Mouse (Mus musculus) ES-E14 (cell line): ENCODE results near the gene Mansc1. TPM values are rescaled to one million over a fixed set of nuclear protein-coding genes. Genes with fewer than 3 reads are reported as not detected.
A peak's percentile ranks its signal among the peaks of the same experiment; 100 is the strongest.

ENCODE experiments used
- DNase-seq: peaks from one replicate; pipeline ENCODE4 v3.0.0-alpha.2; 2013; ENCODE audit warnings: low read depth, low spot score
- H3K27ac ChIP-seq: 2 replicates; pipeline ENCODE4 v1.5.1; 2012; ENCODE audit warnings: low read depth, mild to moderate bottlenecking, low read length, moderate library complexity, mixed read lengths; ENCODE audit not compliant: poor library complexity, insufficient read depth, severe bottlenecking
- H3K36me3 ChIP-seq: 2 replicates; pipeline ENCODE4 v1.6.1; 2012; ENCODE audit warnings: mild to moderate bottlenecking, low read length, moderate library complexity, mixed read lengths; ENCODE audit not compliant: control insufficient read depth, poor library complexity, insufficient read depth, severe bottlenecking
- H3K4me1 ChIP-seq, 2 experiments: fragments of 150-350 bp in 1 of 2; sonication (generic) in 1 of 2; 2 replicates each; pipeline ENCODE4 v1.6.1; 2012; ENCODE audit warnings: low read length in 2 of 2, mild to moderate bottlenecking in 1 of 2, mixed read lengths in 1 of 2; ENCODE audit not compliant: control insufficient read depth in 2 of 2, insufficient read depth in 2 of 2, poor library complexity in 1 of 2
- H3K4me3 ChIP-seq, 2 experiments: fragments of 150-350 bp in 1 of 2; sonication (generic) in 1 of 2; 2 replicates each; pipeline ENCODE4 v1.5.1; 2012; ENCODE audit warnings: low read length in 2 of 2, low read depth in 1 of 2, mild to moderate bottlenecking in 1 of 2, mixed read lengths in 1 of 2; ENCODE audit not compliant: insufficient read depth in 1 of 2, poor library complexity in 1 of 2, severe bottlenecking in 1 of 2
- H3K9ac ChIP-seq: 2 replicates; pipeline ENCODE4 v1.6.1; 2012; ENCODE audit warnings: low read depth, mild to moderate bottlenecking, low read length, mixed read lengths; ENCODE audit not compliant: poor library complexity, insufficient read depth, severe bottlenecking
- H3K9me3 ChIP-seq: fragments of 150-350 bp; sonication (generic); 2 replicates; pipeline ENCODE4 v1.6.1; 2012; ENCODE audit warnings: low read depth, mild to moderate bottlenecking, low read length; ENCODE audit not compliant: control insufficient read depth, insufficient read depth
- CHD2 ChIP-seq: IDR thresholded peaks from 2 replicates; pipeline ENCODE4 v1.6.1; 2014; ENCODE audit warnings: mild to moderate bottlenecking, low read depth, low read length, inconsistent platforms
- HCFC1 ChIP-seq: IDR thresholded peaks from 2 replicates; pipeline ENCODE4 v1.6.1; 2012; ENCODE audit warnings: low read length, inconsistent platforms, borderline replicate concordance; ENCODE audit not compliant: insufficient read depth
- MAFK ChIP-seq: IDR thresholded peaks from 2 replicates; pipeline ENCODE4 v1.6.1; 2014; ENCODE audit warnings: mild to moderate bottlenecking, low read depth, low read length, inconsistent platforms; ENCODE audit not compliant: insufficient read depth
- ZC3H11A ChIP-seq: IDR thresholded peaks from 2 replicates; pipeline ENCODE4 v1.6.1; 2012; ENCODE audit warnings: low read depth, mild to moderate bottlenecking, inconsistent platforms, low read length, borderline replicate concordance
- ZNF384 ChIP-seq: IDR thresholded peaks from 2 replicates; pipeline ENCODE4 v1.6.1; 2012; ENCODE audit warnings: low read depth, low read length, inconsistent platforms
- in situ Hi-C, 2 experiments: fragments of 600-800 bp; cut with MboI; formaldehyde crosslinking; loops; one replicate each; pipeline ENCODE4 v1.15.1; 2025; ENCODE audit warnings: low sequenced_read_pairs in 2 of 2, inconsistent platforms in 1 of 2; ENCODE audit not compliant: unreplicated experiment in 2 of 2
- total RNA-seq: library from RNA; depleted of rRNA; stranded (reverse); fragments of 300-350 nt; gene quantifications from 2 replicates; pipeline ENCODE4 v1.2.3, GENCODE M21; 2012

Mansc1 gene
- total RNA-seq, 1 experiment = 0.58 TPM

DNA sequence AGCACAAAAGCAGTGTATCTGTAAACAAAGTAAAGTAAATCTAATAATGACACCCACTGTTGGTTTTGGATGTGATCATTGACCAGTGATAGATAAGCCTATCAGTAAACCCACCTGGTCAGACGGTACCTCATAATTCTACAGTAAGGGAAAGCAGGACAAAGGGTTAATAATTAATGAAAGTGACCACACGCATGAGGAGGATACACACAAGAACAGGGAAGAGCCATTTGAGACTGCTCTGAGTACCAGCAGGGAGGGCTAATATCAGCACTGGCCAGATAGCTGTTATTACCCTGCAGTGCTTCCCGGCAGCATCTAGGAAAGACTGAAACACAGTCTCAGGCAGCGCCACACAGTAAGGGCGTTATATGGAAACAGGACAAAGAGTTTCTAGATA is 32.3 kb upstream of the Mansc1 start:
- no peak for DNase-seq
- Histone ChIP-seq H3K36me3 (no peaks in the 10 kb centered on the region), H3K4me3 (no peak overlapping the region), H3K9ac (no peak overlapping the region), H3K4me1 (no peaks in the 10 kb centered on the region), H3K9me3 (no peaks in the 10 kb centered on the region), H3K27ac (no peak overlapping the region)
- no peak for TF ChIP-seq ZC3H11A
- TF ChIP-seq CHD2 = no peak
- TF ChIP-seq MAFK = no peak
- TF ChIP-seq HCFC1 = no peak
- no peak for TF ChIP-seq ZNF384
- in situ Hi-C loops = loop anchor here in 1 of 2 experiments (25.0 kb wide), 1 partner anchor 173 kb away; the partner anchor contains the start of gene Crebl2

DNA sequence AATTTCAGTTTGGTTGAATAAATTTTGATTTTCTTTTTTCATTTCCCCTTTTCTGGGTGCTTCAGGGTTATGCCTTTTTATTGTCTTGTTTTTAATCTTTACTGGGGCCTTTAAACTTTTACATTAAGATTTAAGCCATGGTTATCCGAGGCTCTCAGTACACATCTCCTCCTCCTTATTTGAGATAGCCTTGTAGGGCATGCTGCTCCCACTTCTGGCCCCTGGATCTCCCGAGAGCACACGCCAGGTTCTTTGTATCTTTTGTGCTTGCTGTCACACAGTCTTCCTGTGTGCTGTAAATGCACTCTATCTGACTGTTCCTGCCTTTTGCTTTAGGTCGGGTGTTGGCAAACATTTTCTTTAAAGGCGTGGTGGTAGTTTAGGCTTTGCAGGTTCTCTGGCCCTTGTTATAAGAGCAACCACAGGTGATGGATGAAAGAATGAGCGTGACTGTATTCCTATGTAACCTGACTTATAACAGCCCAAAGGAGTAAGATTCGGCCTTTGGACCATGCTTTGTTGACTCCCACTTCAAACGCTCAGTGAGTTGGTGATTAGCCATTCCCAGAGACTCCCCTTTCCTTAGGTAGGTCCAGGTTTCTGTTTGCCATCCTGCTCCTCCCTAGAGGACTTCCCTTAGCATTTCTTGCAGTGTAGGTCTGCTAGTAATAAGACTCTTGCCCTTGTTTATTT is 28.6 kb upstream of the Mansc1 start:
- H3K4me3 ChIP-seq = no peak overlapping the region
- in situ Hi-C loops = loop anchor here in 1 of 2 experiments (25.0 kb wide), 1 partner anchor 176 kb away; the partner anchor contains the start of gene Crebl2
- no peaks in the 10 kb centered on the region for H3K4me1 ChIP-seq
- H3K36me3 ChIP-seq = no peaks in the 10 kb centered on the region
- no peak for DNase-seq
- no peak overlapping the region for H3K9ac ChIP-seq
- TF ChIP-seq HCFC1 = no peak
- no peak for TF ChIP-seq ZNF384
- no peak for TF ChIP-seq MAFK
- TF ChIP-seq ZC3H11A = no peak
- no peak for TF ChIP-seq CHD2
- H3K27ac ChIP-seq = no peak overlapping the region
- H3K9me3 ChIP-seq = no peaks in the 10 kb centered on the region

DNA sequence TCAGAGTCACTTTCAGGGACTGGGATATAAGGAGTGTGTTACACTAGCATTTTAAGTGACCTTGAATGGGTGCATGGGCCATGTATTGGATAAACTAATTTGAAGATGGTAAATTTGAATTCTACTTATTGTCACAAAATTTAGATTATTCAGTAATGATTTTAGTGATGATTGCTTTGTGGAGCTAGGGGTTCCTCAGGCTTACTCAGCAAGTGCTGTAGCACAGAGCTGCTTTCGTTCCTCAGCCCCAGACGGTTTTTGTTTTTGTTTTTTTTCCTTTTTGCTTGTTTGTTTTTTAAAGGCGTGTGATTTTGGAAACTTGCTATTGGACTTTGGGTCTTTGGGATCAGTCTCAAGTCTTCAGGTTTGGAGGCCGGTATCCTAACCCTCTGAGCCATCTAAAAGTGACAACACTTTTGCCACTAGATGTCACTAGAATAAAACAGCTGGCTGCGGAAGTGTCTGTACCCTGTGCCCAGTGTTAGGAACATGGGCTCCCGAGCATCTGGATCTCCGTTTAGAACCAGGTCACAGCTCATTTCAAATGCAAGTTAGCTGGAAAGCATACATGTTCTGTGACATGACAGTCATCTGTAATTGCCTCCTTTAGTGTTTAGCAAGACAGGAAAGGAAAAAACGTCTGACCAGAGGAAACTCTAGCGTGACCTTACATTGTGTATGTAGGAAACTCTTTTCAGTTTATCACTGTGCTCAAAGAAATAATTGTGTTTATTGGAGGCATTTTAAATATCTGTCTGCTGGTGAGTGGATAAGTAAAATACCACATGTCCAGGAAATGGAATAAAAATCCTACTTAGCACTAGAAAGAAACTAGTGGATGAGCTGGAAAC is 27.0 kb upstream of the Mansc1 start:
- Histone ChIP-seq H3K4me3 (no peak overlapping the region), H3K4me1 (no peaks in the 10 kb centered on the region), H3K36me3 (no peaks in the 10 kb centered on the region), H3K9ac (no peak overlapping the region), H3K9me3 (no peaks in the 10 kb centered on the region), H3K27ac (no peak overlapping the region)
- TF ChIP-seq ZC3H11A = peak; percentile 79; the same call in 1 of the 2 replicates
- no peak for TF ChIP-seq HCFC1
- in situ Hi-C loops = loop anchor here in 1 of 2 experiments (25.0 kb wide), 1 partner anchor 178 kb away; the partner anchor contains the start of gene Crebl2
- no peak for DNase-seq

DNA sequence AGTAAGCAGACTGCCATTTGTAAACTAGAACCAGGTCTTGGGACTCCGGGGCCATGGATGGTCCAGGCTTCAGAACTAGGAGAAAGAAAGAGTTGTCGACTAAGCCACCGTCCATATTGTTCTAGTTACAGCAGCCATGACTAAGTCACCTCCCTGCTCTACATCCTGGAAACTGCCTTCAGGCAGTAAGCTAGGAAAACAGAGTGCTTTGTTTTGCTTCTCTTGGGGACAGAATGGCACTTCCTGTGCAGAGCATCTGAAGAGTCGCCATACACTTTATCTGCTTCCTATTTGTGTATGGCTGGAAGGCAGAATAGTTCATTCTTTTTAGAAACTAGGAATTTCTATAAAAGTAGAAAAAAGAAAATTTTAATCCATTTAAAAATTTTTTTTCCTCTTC is 24.2 kb upstream of the Mansc1 start:
- no peak overlapping the region for H3K27ac ChIP-seq
- in situ Hi-C loops = loop anchor here in 1 of 2 experiments (25.0 kb wide), 1 partner anchor 181 kb away; the partner anchor contains the start of gene Crebl2
- DNase-seq = no peak

More for the DNA sequence above, 24.2 kb upstream of the Mansc1 start:
- Histone ChIP-seq H3K4me1 (no peaks in the 10 kb centered on the region), H3K9me3 (no peaks in the 10 kb centered on the region), H3K4me3 (no peak overlapping the region), H3K9ac (no peak overlapping the region), H3K36me3 (no peaks in the 10 kb centered on the region)
- TF ChIP-seq CHD2 = no peak
- no peak for TF ChIP-seq HCFC1
- TF ChIP-seq ZNF384 = no peak
- TF ChIP-seq ZC3H11A = no peak
- TF ChIP-seq MAFK = no peak
